Mouse (Mus musculus) erythroblast, embryonic 14.5 days (primary cell): ENCODE results near the gene Med25. TPM values are rescaled to one million over a fixed set of nuclear protein-coding genes. Genes with fewer than 3 reads are reported as not detected.

Experiments used
- H3K27me3 ChIP-seq: 2 replicates; pipeline ENCODE4 v1.6.1; 2012; ENCODE audit warnings: inconsistent platforms; ENCODE audit not compliant: control insufficient read depth
- H3K36me3 ChIP-seq: 2 replicates; pipeline ENCODE4 v1.6.1; 2012; ENCODE audit warnings: mild to moderate bottlenecking, inconsistent platforms; ENCODE audit not compliant: control insufficient read depth
- H3K4me1 ChIP-seq: 2 replicates; pipeline ENCODE4 v1.6.1; 2012; ENCODE audit warnings: inconsistent platforms; ENCODE audit not compliant: control insufficient read depth
- H3K4me3 ChIP-seq: replicated peaks from 2 replicates; pipeline ENCODE3; 2012; ENCODE audit warnings: moderate library complexity, mild to moderate bottlenecking, inconsistent platforms
- H3K9me3 ChIP-seq: 2 replicates; pipeline ENCODE4 v1.6.1; 2012; ENCODE audit warnings: low read length, inconsistent platforms, mixed read lengths; ENCODE audit not compliant: control insufficient read depth
- GATA1 ChIP-seq: IDR thresholded peaks from 2 replicates; pipeline ENCODE4 v1.6.1; 2012; ENCODE audit warnings: low read length, inconsistent platforms, mixed read lengths
- TAL1 ChIP-seq: IDR thresholded peaks from 3 replicates; pipeline ENCODE4 v1.6.1; 2012; ENCODE audit warnings: low read length, inconsistent platforms, mixed read lengths
- polyA plus RNA-seq: library from polyadenylated mRNA; stranded (reverse); fragments of >175 nt; gene quantifications from 2 replicates; pipeline ENCODE4 v1.2.3, GENCODE M21; 2012

Gene Med25
- polyA plus RNA-seq, 1 experiment: 51.9 TPM

GRCm38 (mm10) chr7:44853065-44853464 lies 39.4 kb downstream of the Med25 start:
- Histone ChIP-seq H3K4me1 (peaks cover 93% of the 10 kb centered on the region), H3K9me3 (no peaks in the 10 kb centered on the region), H3K27me3 (no peaks in the 10 kb centered on the region), H3K4me3 (peak overlapping the region; percentile 73), H3K36me3 (peaks cover 30% of the 10 kb centered on the region)
- no peak for TF ChIP-seq GATA1
- TF ChIP-seq TAL1: no peak

GRCm38 (mm10) chr7:44852259-44853027 lies 40.1 kb downstream of the Med25 start:
- Histone ChIP-seq H3K4me3 (peak overlapping the region; percentile 29), H3K27me3 (no peaks in the 10 kb centered on the region), H3K4me1 (peaks cover 93% of the 10 kb centered on the region), H3K9me3 (no peaks in the 10 kb centered on the region), H3K36me3 (peaks cover 33% of the 10 kb centered on the region)
- TF ChIP-seq TAL1 (no peak), GATA1 (no peak)

- Histone ChIP-seq H3K36me3 (peaks cover 37% of the 10 kb centered on the region), H3K4me3 (peak overlapping the region; percentile 76), H3K4me1 (peaks cover 90% of the 10 kb centered on the region), H3K9me3 (no peaks in the 10 kb centered on the region), H3K27me3 (no peaks in the 10 kb centered on the region)
- TF ChIP-seq TAL1 (no peak), GATA1 (no peak)
These were observed 40.8 kb downstream of the Med25 start for GRCm38 (mm10) chr7:44851625-44852234.

- peaks cover 85% of the 10 kb centered on the region for H3K4me1 ChIP-seq
- H3K27me3 ChIP-seq: no peaks in the 10 kb centered on the region
- no peak for TF ChIP-seq GATA1
- TF ChIP-seq TAL1: no peak
- peak overlapping the region; percentile 76 for H3K4me3 ChIP-seq
- H3K9me3 ChIP-seq: no peaks in the 10 kb centered on the region
- peaks cover 45% of the 10 kb centered on the region for H3K36me3 ChIP-seq
These were observed 41.5 kb downstream of the Med25 start for GRCm38 (mm10) chr7:44850789-44851624.

GRCm38 (mm10) chr7:44850146-44850545 lies 42.4 kb downstream of the Med25 start:
- Histone ChIP-seq H3K36me3 (peaks cover 53% of the 10 kb centered on the region), H3K27me3 (no peaks in the 10 kb centered on the region), H3K4me1 (peaks cover 76% of the 10 kb centered on the region), H3K4me3 (peak overlapping the region; percentile 76), H3K9me3 (no peaks in the 10 kb centered on the region)
- TF ChIP-seq GATA1: no peak
- no peak for TF ChIP-seq TAL1

- Histone ChIP-seq H3K4me3 (peak overlapping the region; percentile 76), H3K4me1 (peaks cover 71% of the 10 kb centered on the region), H3K9me3 (no peaks in the 10 kb centered on the region), H3K27me3 (no peaks in the 10 kb centered on the region), H3K36me3 (peaks cover 59% of the 10 kb centered on the region)
- TF ChIP-seq GATA1 (no peak), TAL1 (no peak)
These were observed 42.9 kb downstream of the Med25 start for GRCm38 (mm10) chr7:44849416-44850111.

GRCm38 (mm10) chr7:44848561-44849415 lies 43.7 kb downstream of the Med25 start, which contains the start of the genes Akt1s1 and Tbc1d17:
Gene Akt1s1, plus strand, starts transcription at chr7:44848991.
Gene Tbc1d17, minus strand, starts transcription at chr7:44849079.
- H3K27me3 ChIP-seq: no peaks in the 10 kb centered on the region
- H3K4me3 ChIP-seq: peak within 1 kb of the TSS; percentile 76
- H3K4me1 ChIP-seq: peaks cover 66% of the 10 kb centered on the region
- peaks cover 66% of the 10 kb centered on the region for H3K36me3 ChIP-seq
- peak; percentile 18; the same call in 1 of the 2 replicates for TF ChIP-seq GATA1
- no peak for TF ChIP-seq TAL1
- no peaks in the 10 kb centered on the region for H3K9me3 ChIP-seq

- no peaks in the 10 kb centered on the region for H3K9me3 ChIP-seq
- H3K4me3 ChIP-seq: peak overlapping the region; percentile 76
- H3K4me1 ChIP-seq: peaks cover 66% of the 10 kb centered on the region
- peaks cover 66% of the 10 kb centered on the region for H3K36me3 ChIP-seq
- TF ChIP-seq TAL1 (no peak), GATA1 (no peak)
- H3K27me3 ChIP-seq: no peaks in the 10 kb centered on the region
These were observed 44.7 kb downstream of the Med25 start for GRCm38 (mm10) chr7:44847772-44848171.
